Mouse (Mus musculus): ENCODE measurements at regions not wholly inside any gene's neighbourhood (a gene's known extent, or its start where the extent isn't known, plus 50 kb on each side); places are given as distances from the start of the nearest gene placed in this dataset.

DNA sequence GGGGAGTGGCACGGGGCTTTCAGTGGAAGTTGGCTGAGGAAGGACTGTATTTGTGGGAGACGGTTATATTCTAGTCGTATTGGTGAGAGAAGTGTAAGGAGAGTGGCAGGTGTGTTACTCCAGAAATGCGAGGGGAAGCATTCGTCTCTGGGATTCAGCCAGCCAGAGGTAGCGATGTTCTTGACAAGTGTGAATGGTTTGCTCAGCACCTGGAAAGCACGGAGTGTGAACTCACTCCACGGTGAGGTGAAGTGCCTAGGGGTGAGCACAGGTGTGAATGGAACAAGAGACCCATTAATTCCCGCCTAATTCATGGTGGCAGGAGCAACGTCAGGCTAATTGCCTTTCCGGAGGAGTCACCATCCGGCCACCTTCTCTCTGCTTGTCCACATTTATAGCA is 498.9 kb downstream of the Dok5 start:
- Histone ChIP-seq H3K4me1 (ENCODE audit: control insufficient read depth in 1 of 2, insufficient read depth in 2 of 2, low read length in 2 of 2) (no peaks in the 10 kb centered on the region), H3K9me3 (replicated peaks; ENCODE audit: insufficient read depth, low read length) (no peaks in the 10 kb centered on the region), H3K27ac (ENCODE audit: control insufficient read depth, low read depth, low read length) (no peak overlapping the region), H3K36me3 (ENCODE audit: control insufficient read depth in 1 of 2, insufficient read depth in 2 of 2, low read length in 2 of 2) (no peaks in the 10 kb centered on the region), H3K4me3 (ENCODE audit: control insufficient read depth in 1 of 2, insufficient read depth in 1 of 2, low read depth in 2 of 2, low read length in 2 of 2) (no peak overlapping the region), H3K79me2 (ENCODE audit: control insufficient read depth, insufficient read depth, low read length, poor library complexity) (no peaks in the 10 kb centered on the region), H3K27me3 (ENCODE audit: control insufficient read depth in 1 of 2, insufficient read depth in 2 of 2, low read length in 2 of 2) (no peaks in the 10 kb centered on the region), H3K9ac (ENCODE audit: control insufficient read depth, low read depth, low read length, poor library complexity, severe bottlenecking) (no peak overlapping the region)
- DNase-seq (ENCODE audit: low read depth, low spot score) = no peak
- TF ChIP-seq POLR2A (IDR thresholded peaks at IDR 0.05; ENCODE audit: control insufficient read depth in 1 of 2, insufficient read depth in 1 of 2, low read depth in 1 of 2, low read length in 2 of 2, poor library complexity in 1 of 2) (no peak), MXI1 (IDR thresholded peaks at IDR 0.05; ENCODE audit: low read depth, low read length) (no peak), MYC (IDR thresholded peaks at IDR 0.05; ENCODE audit: low read depth, low read length) (no peak), GABPA (IDR thresholded peaks at IDR 0.05; ENCODE audit: low read depth, low read length) (no peak), ZKSCAN1 (IDR thresholded peaks at IDR 0.05; ENCODE audit: low read depth, low read length) (no peak), TBP (IDR thresholded peaks at IDR 0.05; ENCODE audit: low read depth, low read length) (no peak), MAZ (IDR thresholded peaks at IDR 0.05; ENCODE audit: low read depth, low read length) (no peak)

DNA sequence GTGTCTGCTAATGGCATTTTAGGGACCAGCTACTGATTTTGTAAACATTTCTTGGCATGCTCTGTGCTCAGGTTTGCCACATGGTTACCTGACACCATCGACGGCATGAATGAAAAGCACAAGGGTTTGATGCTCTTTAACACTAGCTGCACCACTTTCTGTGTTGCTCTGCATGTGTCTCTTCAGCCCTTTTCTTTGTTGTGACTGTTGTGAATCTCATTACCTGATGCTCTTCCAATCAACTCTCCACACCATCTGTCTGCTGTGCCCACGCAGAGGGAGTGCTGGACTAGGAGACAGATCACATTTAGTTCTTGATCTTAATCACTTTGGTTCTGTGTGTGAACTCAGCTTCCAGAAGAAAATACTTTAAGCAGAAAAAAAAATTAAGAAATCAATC is 496.6 kb downstream of the Dok5 start:
- Histone ChIP-seq H3K4me3 (ENCODE audit: control insufficient read depth in 1 of 2, insufficient read depth in 1 of 2, low read depth in 2 of 2, low read length in 2 of 2) (no peak overlapping the region), H3K4me1 (ENCODE audit: control insufficient read depth in 1 of 2, insufficient read depth in 2 of 2, low read length in 2 of 2) (no peaks in the 10 kb centered on the region), H3K27ac (ENCODE audit: control insufficient read depth, low read depth, low read length) (no peak overlapping the region), H3K79me2 (ENCODE audit: control insufficient read depth, insufficient read depth, low read length, poor library complexity) (no peaks in the 10 kb centered on the region), H3K27me3 (ENCODE audit: control insufficient read depth in 1 of 2, insufficient read depth in 2 of 2, low read length in 2 of 2) (no peaks in the 10 kb centered on the region), H3K9ac (ENCODE audit: control insufficient read depth, low read depth, low read length, poor library complexity, severe bottlenecking) (no peak overlapping the region), H3K36me3 (ENCODE audit: control insufficient read depth in 1 of 2, insufficient read depth in 2 of 2, low read length in 2 of 2) (no peaks in the 10 kb centered on the region), H3K9me3 (replicated peaks; ENCODE audit: insufficient read depth, low read length) (no peaks in the 10 kb centered on the region)
- no peak for DNase-seq (ENCODE audit: low read depth, low spot score)
- TF ChIP-seq ZMIZ1 (IDR thresholded peaks at IDR 0.05; ENCODE audit: low read depth, low read length) (no peak), RAD21 (IDR thresholded peaks at IDR 0.05; ENCODE audit: low read depth, low read length) (no peak), MAFK (IDR thresholded peaks at IDR 0.05; ENCODE audit: borderline replicate concordance, low read depth, low read length) (no peak), E2F4 (IDR thresholded peaks at IDR 0.05; ENCODE audit: borderline replicate concordance, low read depth, low read length) (no peak), EP300 (IDR thresholded peaks at IDR 0.05; ENCODE audit: low read depth in 1 of 2, low read length in 2 of 2) (no peak), TAL1 (IDR thresholded peaks at IDR 0.05; ENCODE audit: low read length) (no peak), CTCF (IDR thresholded peaks at IDR 0.05 in 2 of 3, conservative IDR thresholded peaks at IDR 0.05 in 1 of 3; ENCODE audit: control insufficient read depth in 1 of 3, insufficient read depth in 1 of 3, low read depth in 2 of 3, low read length in 3 of 3, poor library complexity in 1 of 3, severe bottlenecking in 1 of 3) (no peak), MYC (IDR thresholded peaks at IDR 0.05; ENCODE audit: low read depth, low read length) (no peak), POLR2A (IDR thresholded peaks at IDR 0.05; ENCODE audit: control insufficient read depth in 1 of 2, insufficient read depth in 1 of 2, low read depth in 1 of 2, low read length in 2 of 2, poor library complexity in 1 of 2) (no peak), NELFE (IDR thresholded peaks at IDR 0.05; ENCODE audit: low read depth, low read length) (no peak), CHD2 (IDR thresholded peaks at IDR 0.05; ENCODE audit: low read length) (no peak), MYB (IDR thresholded peaks at IDR 0.05; ENCODE audit: low read depth, low read length) (no peak), BHLHE40 (IDR thresholded peaks at IDR 0.05; ENCODE audit: borderline replicate concordance, low read depth, low read length) (no peak), CHD1 (IDR thresholded peaks at IDR 0.05; ENCODE audit: low read depth, low read length) (no peak), ETS1 (IDR thresholded peaks at IDR 0.05; ENCODE audit: low read depth, low read length) (no peak), SIN3A (IDR thresholded peaks at IDR 0.05; ENCODE audit: low read length) (no peak)

Data from MEL (cell line).